Mouse (Mus musculus): Measurements from ENCODE around the gene Tepsin.

DNA sequence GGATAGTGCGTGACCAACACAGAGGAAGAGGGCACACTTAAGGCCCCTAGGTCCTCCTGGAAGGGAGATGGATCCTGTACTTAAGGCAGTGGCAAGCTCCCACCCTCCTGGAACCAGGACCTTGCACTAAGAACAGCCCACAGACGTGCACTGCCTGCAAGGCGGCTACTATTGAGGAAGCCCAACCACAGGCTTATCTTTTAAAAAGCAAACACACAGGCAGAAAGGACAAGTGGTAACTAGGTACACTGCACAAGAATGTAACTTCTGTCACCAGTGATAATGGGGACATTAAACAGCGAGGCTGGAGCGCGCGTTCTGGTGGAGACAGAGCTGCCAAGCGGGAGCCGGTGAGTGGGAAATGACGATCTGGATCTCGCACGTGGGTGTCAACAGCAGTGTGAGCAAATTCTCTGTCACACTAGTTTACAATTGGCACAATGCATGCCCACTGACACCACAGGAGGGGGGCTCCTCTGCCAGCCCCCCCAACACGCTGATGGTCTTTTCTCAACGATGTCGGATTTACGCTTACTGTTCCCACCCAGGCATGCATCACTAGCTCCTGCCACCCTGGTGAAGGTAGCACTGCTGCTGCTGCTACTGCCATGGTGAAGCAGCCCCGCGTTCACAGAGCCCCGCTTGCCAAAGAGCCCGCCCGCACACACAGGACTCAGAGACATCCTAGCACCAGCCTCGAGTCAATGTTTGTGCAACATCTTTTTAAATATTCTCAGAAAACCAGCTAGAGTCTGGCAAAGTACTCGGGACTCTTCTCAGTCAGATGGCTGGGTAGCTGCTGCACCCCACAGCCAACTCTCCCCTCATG, 38.5 kb upstream of the Tepsin start:
- no peak for TF ChIP-seq GATA1 (IDR thresholded peaks at IDR 0.05; ENCODE audit: low read length)
- TF ChIP-seq TAL1 (IDR thresholded peaks at IDR 0.05; ENCODE audit: low read length), result no peak

Measured in erythroblast, embryonic 14.5 days (primary cell).